Mouse (Mus musculus) E14TG2a.4 (cell line): ENCODE measurements around the gene Adh6a.

Experiments used
- CTCF ChIP-seq: conservative IDR thresholded peaks from 2 replicates; pipeline ENCODE4 v1.5.1; 2014; ENCODE audit warnings: low read length
- POU5F1 ChIP-seq: IDR thresholded peaks from 2 replicates; pipeline ENCODE4 v1.6.1; 2014; ENCODE audit warnings: low read length, borderline replicate concordance

DNA sequence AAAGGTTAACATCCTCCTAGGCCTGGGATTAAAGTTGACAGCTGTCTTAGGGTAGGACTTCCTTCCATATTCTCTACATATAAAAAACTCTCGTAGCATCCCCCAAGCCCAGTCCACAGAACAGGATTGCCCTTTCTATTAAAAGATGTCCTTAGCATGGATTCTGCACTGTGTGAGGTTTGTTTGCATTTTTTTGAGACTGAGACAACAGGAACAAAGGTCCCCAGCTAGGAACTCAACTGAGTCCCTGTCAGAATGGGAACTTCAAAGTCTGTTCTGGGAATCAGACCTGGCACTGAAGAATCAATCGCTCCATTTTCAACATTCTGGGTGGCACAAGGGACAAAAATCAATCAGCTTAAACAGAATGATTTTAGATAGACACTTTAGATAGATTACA is 49.8 kb downstream of the Adh6a start:
- no peak for TF ChIP-seq CTCF
- no peak for TF ChIP-seq POU5F1
